Mouse (Mus musculus): ENCODE data around the gene Trappc3. TPM values are rescaled to one million over a fixed set of nuclear protein-coding genes. Genes with fewer than 3 reads are reported as not detected.
"Not testable (repeated sequence)": the region's sequence is repeated elsewhere in the genome, so short reads cannot be mapped to it uniquely, and the experiment has no call there.

Trappc3 gene
- polyA plus RNA-seq (2015; fragmentation: Nextera tagmentation; extraction: Ambion mirVana): 147 and 160 TPM in 2 replicates

DNA sequence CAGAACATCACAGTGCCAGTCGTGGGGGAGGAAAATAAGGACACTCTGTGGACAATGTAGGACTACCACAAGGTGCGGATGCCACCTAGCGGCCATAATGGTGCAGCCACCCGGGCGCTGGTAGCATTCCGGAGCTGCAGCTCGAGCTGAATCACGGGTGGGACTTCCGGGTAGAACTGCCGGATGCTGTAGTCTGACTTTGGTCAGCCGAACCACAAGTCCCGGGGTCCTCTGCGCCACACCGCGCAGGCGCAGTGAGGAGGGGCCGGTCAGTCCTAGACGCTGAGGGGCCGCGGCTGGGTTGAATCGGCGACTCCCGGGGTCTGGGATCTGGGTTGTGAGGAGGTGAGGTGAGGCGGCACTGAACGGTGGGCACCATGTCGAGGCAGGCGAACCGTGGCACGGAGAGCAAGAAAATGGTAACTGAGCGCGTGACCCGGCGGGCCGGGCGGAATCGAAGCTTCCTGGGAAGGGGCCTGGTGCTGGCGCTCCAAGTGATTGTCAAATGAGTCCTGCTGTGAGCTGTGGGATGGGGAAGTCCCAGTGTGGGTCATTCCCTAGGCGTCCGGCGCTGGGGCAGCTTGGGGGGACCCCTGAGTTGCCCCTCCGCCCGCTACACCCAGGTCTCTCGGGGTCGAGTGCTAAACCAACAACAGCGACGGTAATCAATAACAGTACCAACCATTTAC is at the start of gene Trappc3:
Gene Trappc3, plus strand, starts transcription at position 207 of the 689 bp plus-strand sequence.
- Histone ChIP-seq H3K4me1 (replicated peaks) (peaks cover 65% of the 10 kb centered on the region), H3K9ac (peak within 1 kb of the TSS; percentile 92), H3K27me3 (no peaks in the 10 kb centered on the region), H3K27ac (replicated peaks) (peak within 1 kb of the TSS; percentile 81), H3K4me2 (peak within 1 kb of the TSS; percentile 85), H3K9me3 (no peaks in the 10 kb centered on the region), H3K36me3 (0 out of 2 replicates have a peak, but pooled peaks cover 2% of the 10 kb centered on the region), H3K4me3 (peak within 1 kb of the TSS; percentile 88)
- peak; percentile 93 for ATAC-seq (ENCODE audit: low read depth)
- under 1% methylated on average over 46 of the region's 46 CpGs for WGBS

DNA sequence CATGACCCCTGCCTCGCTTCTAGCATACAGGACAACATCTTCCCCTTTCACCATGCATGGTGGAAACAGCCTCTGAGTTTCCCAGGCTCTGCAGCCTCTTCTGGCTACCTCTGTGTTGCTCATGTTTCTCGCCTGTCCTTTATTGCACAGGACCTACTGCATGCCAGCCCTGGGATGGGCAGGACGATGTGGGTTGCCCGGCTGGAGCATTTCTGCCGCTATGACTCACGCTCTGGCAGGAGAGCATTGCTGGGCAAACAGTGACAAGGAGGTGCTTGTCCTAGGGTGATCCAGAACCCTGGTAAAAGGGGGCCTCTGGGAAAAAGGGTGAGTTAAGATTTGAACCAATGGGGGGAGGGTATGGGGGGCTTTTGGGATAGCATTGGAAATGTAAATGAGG is 44.4 kb upstream of the Trappc3 start:
- H3K9ac ChIP-seq: no peak overlapping the region
- H3K4me2 ChIP-seq: no peak overlapping the region
- H3K4me1 ChIP-seq (replicated peaks): no peaks in the 10 kb centered on the region
- 89% methylated on average over 6 of the region's 6 CpGs for WGBS
- H3K9me3 ChIP-seq: no peaks in the 10 kb centered on the region
- H3K36me3 ChIP-seq: no peaks in the 10 kb centered on the region
- ATAC-seq (ENCODE audit: low read depth): no peak
- no peaks in the 10 kb centered on the region for H3K27me3 ChIP-seq
- H3K27ac ChIP-seq (replicated peaks): no peak overlapping the region
- no peak overlapping the region for H3K4me3 ChIP-seq

DNA sequence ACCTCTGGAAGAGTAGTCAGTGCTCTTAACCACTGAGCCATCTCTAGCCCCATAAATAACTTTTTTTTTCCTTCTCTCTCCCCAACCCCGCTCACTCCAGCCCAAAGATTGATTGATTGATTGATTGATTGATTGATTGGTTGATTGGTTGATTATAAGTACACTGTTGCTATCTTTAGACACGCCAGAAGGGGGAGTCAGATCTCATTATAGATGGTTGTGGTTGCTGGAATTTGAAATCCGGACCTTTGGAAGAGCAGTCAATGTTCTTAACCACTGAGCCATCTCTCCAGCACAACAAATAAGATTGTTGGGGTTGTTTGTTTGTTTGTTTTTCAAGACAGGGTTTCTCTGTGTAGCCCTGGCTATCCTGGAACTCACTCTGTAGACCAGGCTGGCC is 42.6 kb upstream of the Trappc3 start:
- not testable (repeated sequence) for H3K27me3 ChIP-seq; H3K9me3 ChIP-seq; H3K27ac ChIP-seq (replicated peaks); H3K9ac ChIP-seq; H3K4me1 ChIP-seq (replicated peaks); H3K4me3 ChIP-seq; H3K36me3 ChIP-seq; H3K4me2 ChIP-seq; ATAC-seq (ENCODE audit: low read depth)
- WGBS: 75% methylated on average over 3 of the region's 3 CpGs

DNA sequence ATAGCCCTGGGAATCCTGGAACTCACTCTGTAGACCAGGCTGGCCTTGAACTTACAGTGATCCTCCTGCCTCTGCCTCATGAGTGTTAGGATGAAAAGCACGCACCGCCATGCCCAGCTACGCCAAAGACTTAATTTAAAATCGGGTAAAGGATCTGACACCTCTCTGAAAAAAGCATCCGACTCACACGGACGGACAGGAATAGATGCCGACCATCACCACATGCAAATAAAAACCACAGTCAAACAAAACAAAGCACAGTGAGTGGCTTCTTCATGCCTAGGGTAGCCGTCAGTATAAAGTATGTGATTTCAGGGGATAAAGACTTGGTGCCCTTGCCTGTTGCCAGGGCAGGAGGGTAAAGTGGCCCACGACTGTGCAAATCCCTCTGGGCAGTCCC is 42.1 kb upstream of the Trappc3 start:
- H3K9ac ChIP-seq: no peak overlapping the region
- H3K36me3 ChIP-seq: no peaks in the 10 kb centered on the region
- H3K9me3 ChIP-seq: no peaks in the 10 kb centered on the region
- no peak overlapping the region for H3K4me2 ChIP-seq
- no peaks in the 10 kb centered on the region for H3K27me3 ChIP-seq
- ATAC-seq (ENCODE audit: low read depth): no peak
- no peaks in the 10 kb centered on the region for H3K4me1 ChIP-seq (replicated peaks)
- H3K27ac ChIP-seq (replicated peaks): no peak overlapping the region
- no peak overlapping the region for H3K4me3 ChIP-seq
- WGBS: 90% methylated on average over 10 of the region's 10 CpGs

DNA sequence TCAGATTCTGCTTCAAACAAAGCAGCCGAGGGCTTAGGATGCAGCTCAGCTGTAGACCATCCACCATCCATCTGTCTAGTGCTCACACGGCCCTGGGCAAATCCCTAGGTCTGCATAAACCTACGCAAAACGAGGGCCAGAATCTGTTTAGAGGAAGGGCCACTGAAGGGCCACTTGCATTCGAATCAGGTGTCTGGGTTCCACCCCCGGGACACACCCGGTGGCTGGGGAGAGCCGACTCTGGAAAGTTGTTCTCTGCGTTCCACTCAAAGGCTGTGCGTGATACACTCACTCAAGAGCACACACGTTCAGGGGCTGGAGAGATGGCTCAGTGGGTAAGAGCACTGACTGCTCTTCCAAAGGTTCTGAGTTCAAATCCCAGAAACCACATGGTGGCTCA is 39.5 kb upstream of the Trappc3 start:
- Histone ChIP-seq H3K27ac (replicated peaks) (no peak overlapping the region), H3K4me2 (no peak overlapping the region), H3K27me3 (no peaks in the 10 kb centered on the region), H3K9me3 (no peaks in the 10 kb centered on the region), H3K36me3 (no peaks in the 10 kb centered on the region), H3K4me1 (replicated peaks) (peaks cover 7% of the 10 kb centered on the region), H3K4me3 (no peak overlapping the region), H3K9ac (no peak overlapping the region)
- 80% methylated on average over 11 of the region's 11 CpGs for WGBS
- ATAC-seq (ENCODE audit: low read depth): no peak

DNA sequence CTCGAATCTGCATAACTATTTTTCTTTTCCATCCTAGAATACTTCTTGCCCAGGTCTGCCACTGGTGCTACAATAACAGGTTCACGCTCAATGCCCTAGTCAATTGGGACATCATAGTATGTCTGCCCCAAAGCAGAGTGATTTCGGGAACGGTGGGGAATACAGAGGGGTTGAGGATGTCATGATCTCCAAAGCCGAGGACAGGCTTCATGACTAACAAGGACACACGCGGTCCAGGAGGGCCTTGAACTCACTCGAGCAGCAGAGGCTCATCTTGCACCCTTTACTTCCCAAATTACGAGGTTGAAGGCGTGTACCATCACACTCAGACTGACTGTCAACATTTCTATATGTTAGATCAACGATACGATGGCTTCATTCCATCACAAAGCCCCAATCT is 35.5 kb upstream of the Trappc3 start:
- WGBS: 56% methylated on average over 12 of the region's 12 CpGs
- H3K9ac ChIP-seq: no peak overlapping the region
- H3K4me1 ChIP-seq (replicated peaks): peaks cover 23% of the 10 kb centered on the region
- H3K36me3 ChIP-seq: peaks cover 19% of the 10 kb centered on the region
- H3K4me2 ChIP-seq: no peak overlapping the region
- H3K4me3 ChIP-seq: no peak overlapping the region
- no peaks in the 10 kb centered on the region for H3K27me3 ChIP-seq
- ATAC-seq (ENCODE audit: low read depth): peak; percentile 33; the same call in 1 of the 2 replicates
- peak overlapping the region; percentile 33; the same call in 1 of the 2 replicates for H3K27ac ChIP-seq (replicated peaks)
- H3K9me3 ChIP-seq: no peaks in the 10 kb centered on the region

DNA sequence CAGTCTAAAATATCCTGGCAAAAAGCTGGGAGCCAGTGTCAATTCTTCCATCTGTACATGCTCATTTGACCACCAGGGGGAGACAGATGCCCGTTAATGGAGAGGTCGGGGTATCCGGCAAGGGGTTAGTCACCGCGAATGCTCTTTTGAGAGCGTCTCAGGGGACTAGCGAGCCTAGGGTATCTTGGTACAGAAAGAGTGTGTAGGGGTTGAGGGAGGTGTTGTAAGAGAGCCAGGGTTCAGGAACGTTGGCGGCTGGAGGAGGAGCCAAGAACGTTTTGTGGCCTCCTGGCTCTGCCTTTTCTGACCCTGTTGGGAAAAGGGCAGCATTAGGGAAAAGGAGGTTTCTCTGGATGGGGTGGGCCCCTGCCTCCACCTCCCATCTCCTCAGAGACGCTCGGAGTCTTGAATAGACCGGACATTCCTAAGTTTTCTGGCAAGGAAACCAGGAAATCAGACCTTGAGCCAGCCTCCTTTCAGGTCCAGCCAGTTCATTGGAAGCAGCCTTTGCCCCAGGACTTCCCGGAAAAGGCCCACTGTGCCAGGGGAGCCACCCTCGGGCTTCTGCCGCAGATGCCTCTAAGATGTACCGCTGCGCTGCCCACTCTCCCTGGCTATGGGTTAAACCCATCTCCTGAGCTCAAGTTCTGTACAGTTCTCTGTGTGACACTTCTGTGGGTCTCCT is 34.9 kb upstream of the Trappc3 start:
- H3K9me3 ChIP-seq: no peaks in the 10 kb centered on the region
- peak overlapping the region; percentile 33 for H3K27ac ChIP-seq (replicated peaks)
- H3K4me2 ChIP-seq: peak overlapping the region; percentile 54
- peak overlapping the region; percentile 25 for H3K4me3 ChIP-seq
- H3K27me3 ChIP-seq: no peaks in the 10 kb centered on the region
- ATAC-seq (ENCODE audit: low read depth): peak; percentile 77
- 7% methylated on average over 18 of the region's 18 CpGs for WGBS
- peaks cover 25% of the 10 kb centered on the region for H3K36me3 ChIP-seq
- H3K9ac ChIP-seq: peak overlapping the region; percentile 58
- H3K4me1 ChIP-seq (replicated peaks): peaks cover 23% of the 10 kb centered on the region

DNA sequence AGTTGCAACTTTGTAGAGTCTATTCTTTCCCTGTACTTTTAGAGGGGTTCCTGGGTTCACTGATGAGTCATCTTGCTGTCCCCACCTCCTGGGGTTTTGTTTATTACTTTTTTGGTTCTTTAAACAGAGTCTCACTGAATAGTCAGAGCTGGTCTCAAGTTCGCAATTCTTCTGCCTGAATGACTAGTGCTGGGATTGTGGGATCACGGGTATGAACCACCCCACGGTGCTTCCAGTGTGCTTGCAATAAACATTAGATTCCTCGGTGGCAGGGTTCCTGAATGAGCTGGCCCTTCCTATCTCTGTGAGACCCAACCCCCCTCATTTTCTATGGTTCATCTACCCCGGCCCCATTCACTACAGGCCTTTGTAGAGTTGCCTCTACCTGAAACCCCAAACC is 34.0 kb upstream of the Trappc3 start:
- no peaks in the 10 kb centered on the region for H3K27me3 ChIP-seq

DNA sequence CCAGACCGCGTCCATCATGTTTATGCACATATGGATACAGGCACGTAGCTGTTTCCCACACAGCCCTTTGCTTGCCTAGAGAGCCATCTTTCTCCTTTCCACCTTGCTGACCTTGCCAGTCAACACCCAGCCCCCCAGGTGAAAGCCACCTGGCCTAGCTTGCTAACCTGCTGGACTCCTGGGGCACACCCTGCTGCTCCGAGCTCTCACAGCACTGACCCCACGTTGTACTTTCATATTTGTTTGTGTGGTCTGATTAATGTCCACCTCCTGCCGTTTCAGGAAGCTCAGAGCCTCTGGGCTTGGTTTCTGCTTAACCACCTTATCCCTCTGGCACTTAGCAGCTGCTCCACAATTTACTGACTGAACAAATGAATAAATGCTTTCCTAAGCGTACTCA is 32.2 kb upstream of the Trappc3 start:
- Histone ChIP-seq H3K4me3 (no peak overlapping the region), H3K36me3 (peaks cover 52% of the 10 kb centered on the region), H3K27ac (replicated peaks) (0 out of 2 replicates have a peak overlapping the region, but pooled peaks have one; percentile 4), H3K9ac (no peak overlapping the region), H3K4me2 (no peak overlapping the region), H3K4me1 (replicated peaks) (peaks cover 23% of the 10 kb centered on the region), H3K27me3 (no peaks in the 10 kb centered on the region), H3K9me3 (no peaks in the 10 kb centered on the region)
- 56% methylated on average over 7 of the region's 7 CpGs for WGBS
- ATAC-seq (ENCODE audit: low read depth): no peak

More for the DNA sequence above, 34.0 kb upstream of the Trappc3 start:
- Histone ChIP-seq H3K9ac (no peak overlapping the region), H3K27ac (replicated peaks) (no peak overlapping the region), H3K36me3 (peaks cover 34% of the 10 kb centered on the region), H3K4me1 (replicated peaks) (peaks cover 23% of the 10 kb centered on the region), H3K4me2 (no peak overlapping the region), H3K4me3 (no peak overlapping the region), H3K9me3 (no peaks in the 10 kb centered on the region)
- 12% methylated on average over 5 of the region's 5 CpGs for WGBS
- ATAC-seq (ENCODE audit: low read depth): no peak

DNA sequence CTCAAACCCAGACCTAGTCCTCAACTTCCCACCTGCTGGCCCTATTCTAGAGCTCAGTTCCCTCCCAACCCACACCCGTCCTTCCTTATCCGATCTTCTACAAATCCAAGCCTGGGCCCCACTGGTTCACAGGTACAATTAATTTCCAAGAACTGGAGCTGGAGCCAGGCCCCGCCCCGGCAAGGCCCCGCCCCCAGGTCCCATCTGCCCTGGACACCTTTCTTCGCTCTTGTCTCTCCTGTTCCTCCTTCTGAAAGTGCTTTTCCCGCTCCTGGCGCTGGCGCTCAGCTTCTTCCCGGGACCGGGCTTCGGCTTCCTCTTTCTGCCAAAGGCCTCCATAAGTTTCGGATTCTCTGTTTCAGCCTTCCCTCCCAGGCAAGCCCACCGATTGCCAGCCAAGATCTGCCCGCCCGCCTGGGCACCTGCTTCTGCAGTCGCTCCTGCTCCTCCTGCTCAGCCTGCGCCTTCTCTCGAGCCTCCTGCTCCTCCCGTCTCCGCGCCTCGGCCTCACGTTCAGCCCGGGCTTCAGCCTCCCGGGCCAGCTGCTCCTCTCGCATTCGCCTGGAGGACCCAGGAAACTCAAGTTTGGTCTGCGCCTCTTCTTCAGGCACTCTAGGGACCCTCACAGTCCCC is 28.3 kb upstream of the Trappc3 start:
- Histone ChIP-seq H3K27ac (replicated peaks) (no peak overlapping the region), H3K27me3 (no peaks in the 10 kb centered on the region), H3K9me3 (no peaks in the 10 kb centered on the region), H3K4me2 (no peak overlapping the region), H3K9ac (no peak overlapping the region), H3K4me1 (replicated peaks) (peaks cover 21% of the 10 kb centered on the region), H3K4me3 (no peak overlapping the region), H3K36me3 (peaks cover 90% of the 10 kb centered on the region)
- WGBS: 93% methylated on average over 29 of the region's 29 CpGs
- ATAC-seq (ENCODE audit: low read depth): no peak

DNA sequence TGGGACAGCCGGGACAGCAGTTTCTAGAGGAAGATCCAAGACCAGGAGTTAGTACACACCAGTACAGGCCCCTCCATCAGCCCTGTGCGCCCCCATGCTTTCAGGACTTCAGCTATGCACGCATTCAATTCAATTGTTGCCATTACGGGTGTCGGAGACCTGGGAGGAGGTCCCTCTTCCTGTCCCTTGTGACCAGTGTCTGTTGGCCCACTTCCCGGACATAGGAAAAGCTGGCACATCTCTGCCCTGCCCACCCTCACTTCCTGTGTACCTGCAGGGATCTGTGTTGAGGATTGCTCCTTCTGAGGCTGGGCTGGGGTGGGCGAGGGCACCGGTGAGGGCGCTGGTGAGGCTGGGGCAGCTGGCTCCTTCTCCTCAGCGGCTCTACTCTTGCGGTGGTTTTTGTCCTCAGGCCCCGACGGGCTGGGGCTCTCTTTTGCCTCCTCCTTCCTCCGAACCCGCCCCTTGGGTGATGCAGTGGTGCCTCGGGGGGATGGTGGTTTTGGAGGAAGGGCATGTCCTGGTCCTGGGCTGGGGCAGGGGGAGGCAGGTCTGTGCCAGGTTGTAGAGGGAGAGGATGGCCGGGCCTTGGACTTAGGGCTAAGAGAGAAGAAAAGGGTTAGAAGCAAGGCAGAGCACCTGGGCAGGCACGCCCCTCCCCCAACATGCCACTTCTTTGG is 27.5 kb upstream of the Trappc3 start:
- Histone ChIP-seq H3K36me3 (peaks cover 99% of the 10 kb centered on the region), H3K4me1 (replicated peaks) (peaks cover 21% of the 10 kb centered on the region), H3K4me3 (no peak overlapping the region), H3K4me2 (no peak overlapping the region), H3K27me3 (no peaks in the 10 kb centered on the region), H3K9ac (no peak overlapping the region), H3K27ac (replicated peaks) (no peak overlapping the region), H3K9me3 (no peaks in the 10 kb centered on the region)
- no peak for ATAC-seq (ENCODE audit: low read depth)
- WGBS: 87% methylated on average over 18 of the region's 18 CpGs

DNA sequence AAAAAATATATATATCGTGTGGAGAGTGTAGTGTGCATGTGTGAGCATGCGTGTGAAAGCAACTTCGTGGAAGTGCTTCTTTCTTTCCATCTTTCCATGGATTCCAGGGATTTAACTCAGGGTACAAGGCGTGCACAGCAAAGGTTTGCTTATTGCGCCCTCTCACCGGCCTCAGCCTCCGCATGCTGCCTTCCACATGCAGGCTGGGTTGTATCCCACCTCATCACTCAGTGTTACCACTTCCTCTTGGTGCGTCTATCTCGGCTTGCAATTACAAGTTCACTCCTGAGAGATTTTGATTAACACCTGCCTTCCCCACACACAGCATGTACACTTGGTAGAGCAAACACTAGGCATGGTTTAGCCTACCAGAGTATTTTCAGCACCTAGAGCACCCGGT is 26.9 kb upstream of the Trappc3 start:
- H3K27ac ChIP-seq (replicated peaks): no peak overlapping the region
- no peak overlapping the region for H3K9ac ChIP-seq
- no peak for ATAC-seq (ENCODE audit: low read depth)
- no peak overlapping the region for H3K4me3 ChIP-seq
- peaks cover 17% of the 10 kb centered on the region for H3K4me1 ChIP-seq (replicated peaks)
- 93% methylated on average over 10 of the region's 10 CpGs for WGBS
- peaks cover 99% of the 10 kb centered on the region for H3K36me3 ChIP-seq
- no peak overlapping the region for H3K4me2 ChIP-seq
- H3K9me3 ChIP-seq: no peaks in the 10 kb centered on the region
- no peaks in the 10 kb centered on the region for H3K27me3 ChIP-seq

Measured in neural tube, embryonic 13.5 days (tissue).